Mouse (Mus musculus) E14TG2a.4 (cell line): ENCODE measurements around the gene Xrcc4.

ENCODE experiments used
- CTCF ChIP-seq: conservative IDR thresholded peaks from 2 replicates; pipeline ENCODE4 v1.5.1; 2014; ENCODE audit warnings: low read length
- POU5F1 ChIP-seq: IDR thresholded peaks from 2 replicates; pipeline ENCODE4 v1.6.1; 2014; ENCODE audit warnings: low read length, borderline replicate concordance

- no peak for TF ChIP-seq CTCF
- TF ChIP-seq POU5F1 = no peak
These were observed 312.3 kb downstream of the Xrcc4 start for GRCm38 (mm10) chr13:89777146-89777545.
